Mouse (Mus musculus) limb, embryonic 13.5 days (tissue): ENCODE data around the gene As3mt. TPM values are rescaled to one million over a fixed set of nuclear protein-coding genes. Genes with fewer than 3 reads are reported as not detected.

Experiments used
- ATAC-seq: fragments of 200-750 bp; cut with Nextera tagmentation; 2 replicates; pipeline ENCODE4 v1.8.0; 2017; ENCODE audit warnings: low read depth, moderate number of reproducible peaks, moderate TSS enrichment; ENCODE audit not compliant: low FRiP score
- H3K27ac ChIP-seq: fragments of 300-500 bp; sonication (generic); 2 replicates; pipeline ENCODE4 v1.5.1; 2015; ENCODE audit warnings: inconsistent platforms, mild to moderate bottlenecking, moderate library complexity
- H3K27me3 ChIP-seq: fragments of 300-500 bp; sonication (generic); 2 replicates; pipeline ENCODE4 v1.6.1; 2015; ENCODE audit warnings: mild to moderate bottlenecking, inconsistent platforms
- H3K36me3 ChIP-seq: fragments of 300-500 bp; sonication (generic); 2 replicates; pipeline ENCODE4 v1.6.1; 2015; ENCODE audit warnings: inconsistent platforms, mild to moderate bottlenecking, moderate library complexity
- H3K4me1 ChIP-seq: fragments of 300-500 bp; sonication (generic); 2 replicates; pipeline ENCODE4 v1.6.1; 2015; ENCODE audit warnings: inconsistent platforms
- H3K4me2 ChIP-seq: fragments of 300-500 bp; sonication (generic); replicated peaks from 2 replicates; pipeline ENCODE4 v1.6.1; 2015; ENCODE audit warnings: inconsistent platforms, mild to moderate bottlenecking, moderate library complexity
- H3K4me3 ChIP-seq: fragments of 300-500 bp; sonication (generic); 2 replicates; pipeline ENCODE4 v1.5.1; 2015; ENCODE audit warnings: moderate library complexity, mild to moderate bottlenecking, inconsistent platforms
- H3K9ac ChIP-seq: fragments of 300-500 bp; sonication (generic); 2 replicates; pipeline ENCODE4 v1.6.1; 2015; ENCODE audit warnings: mild to moderate bottlenecking, inconsistent platforms
- H3K9me3 ChIP-seq: fragments of 300-500 bp; sonication (generic); 2 replicates; pipeline ENCODE4 v1.6.1; 2016; ENCODE audit warnings: inconsistent platforms
- WGBS: fragments of 180-500 bp; shearing (Covaris S2); methylation state at CpG from one replicate; pipeline ENCODE4 v1.1.7; 2015; 5-methylcytosine and 5-hydroxymethylcytosine counted together
- polyA plus RNA-seq: library from polyadenylated mRNA; unstranded; fragments of >200 nt; fragmentation: Nextera tagmentation; extraction: Ambion mirVana; gene quantifications from 2 replicates; pipeline ENCODE4 v1.2.1, GENCODE M21; 2015

The As3mt gene
- polyA plus RNA-seq, 1 experiment from 2014 or later: 38.5 TPM

GRCm38 (mm10) chr19:46760375-46761160 lies 53.3 kb downstream of the As3mt start:
- no peak overlapping the region; the same call in 1 of the 2 replicates for H3K27ac ChIP-seq
- ATAC-seq: peak; percentile 63
- H3K27me3 ChIP-seq: peaks cover 50% of the 10 kb centered on the region
- no peak overlapping the region for H3K9ac ChIP-seq
- peak overlapping the region; percentile 100 for H3K4me2 ChIP-seq
- peak overlapping the region; percentile 76 for H3K4me3 ChIP-seq
- peaks cover 27% of the 10 kb centered on the region for H3K4me1 ChIP-seq
- H3K36me3 ChIP-seq: no peaks in the 10 kb centered on the region
- WGBS: 18% methylated on average over 29 of the region's 29 CpGs
- H3K9me3 ChIP-seq: no peaks in the 10 kb centered on the region

GRCm38 (mm10) chr19:46761247-46761946 lies 54.1 kb downstream of the As3mt start, which contains the start of gene Cnnm2:
TSS of gene Cnnm2 (plus strand) at chr19:46761596.
- Histone ChIP-seq H3K27me3 (peaks cover 50% of the 10 kb centered on the region), H3K4me1 (peaks cover 27% of the 10 kb centered on the region), H3K27ac (peak within 1 kb of the TSS; percentile 16; the same call in 1 of the 2 replicates), H3K4me3 (peak within 1 kb of the TSS; percentile 76), H3K4me2 (peak within 1 kb of the TSS; percentile 100), H3K9ac (peak within 1 kb of the TSS; percentile 77), H3K9me3 (no peaks in the 10 kb centered on the region), H3K36me3 (no peaks in the 10 kb centered on the region)
- peak; percentile 98 for ATAC-seq
- WGBS: 0% methylated on average over 59 of the region's 59 CpGs

GRCm38 (mm10) chr19:46761971-46762290 lies 54.7 kb downstream of the As3mt start:
- Histone ChIP-seq H3K4me1 (peaks cover 27% of the 10 kb centered on the region), H3K27ac (no peak overlapping the region), H3K9ac (peak overlapping the region; percentile 77), H3K27me3 (peaks cover 48% of the 10 kb centered on the region), H3K9me3 (no peaks in the 10 kb centered on the region), H3K4me2 (peak overlapping the region; percentile 100), H3K36me3 (no peaks in the 10 kb centered on the region), H3K4me3 (peak overlapping the region; percentile 76)
- 0% methylated on average over 36 of the region's 36 CpGs for WGBS
- no peak for ATAC-seq

GRCm38 (mm10) chr19:46762291-46762991 lies 55.2 kb downstream of the As3mt start:
- Histone ChIP-seq H3K4me3 (peak overlapping the region; percentile 76), H3K9ac (peak overlapping the region; percentile 77), H3K27ac (no peak overlapping the region), H3K36me3 (no peaks in the 10 kb centered on the region), H3K27me3 (peaks cover 46% of the 10 kb centered on the region), H3K4me1 (peaks cover 27% of the 10 kb centered on the region), H3K9me3 (no peaks in the 10 kb centered on the region), H3K4me2 (peak overlapping the region; percentile 100)
- ATAC-seq: no peak
- WGBS: under 1% methylated on average over 50 of the region's 50 CpGs

- ATAC-seq: no peak
- Histone ChIP-seq H3K36me3 (no peaks in the 10 kb centered on the region), H3K27ac (no peak overlapping the region), H3K4me2 (peak overlapping the region; percentile 100), H3K27me3 (peaks cover 43% of the 10 kb centered on the region), H3K9ac (peak overlapping the region; percentile 77), H3K9me3 (no peaks in the 10 kb centered on the region), H3K4me1 (peaks cover 27% of the 10 kb centered on the region), H3K4me3 (peak overlapping the region; percentile 76)
- WGBS: 3% methylated on average over 19 of the region's 19 CpGs
Measured at GRCm38 (mm10) chr19:46762992-46763342, 55.7 kb downstream of the As3mt start.

- H3K27ac ChIP-seq: no peak overlapping the region
- H3K27me3 ChIP-seq: peaks cover 39% of the 10 kb centered on the region
- H3K9ac ChIP-seq: peak overlapping the region; percentile 77; the same call in 1 of the 2 replicates
- no peak for ATAC-seq
- H3K4me2 ChIP-seq: peak overlapping the region; percentile 100
- peak overlapping the region; percentile 76 for H3K4me3 ChIP-seq
- no peaks in the 10 kb centered on the region for H3K36me3 ChIP-seq
- H3K4me1 ChIP-seq: peaks cover 27% of the 10 kb centered on the region
- H3K9me3 ChIP-seq: no peaks in the 10 kb centered on the region
- WGBS: 8% methylated on average over 7 of the region's 7 CpGs
Measured at GRCm38 (mm10) chr19:46763356-46763755, 56.1 kb downstream of the As3mt start.

- peak overlapping the region; percentile 100 for H3K4me2 ChIP-seq
- ATAC-seq: no peak
- peaks cover 27% of the 10 kb centered on the region for H3K4me1 ChIP-seq
- peaks cover 32% of the 10 kb centered on the region for H3K27me3 ChIP-seq
- WGBS: 68% methylated on average over 12 of the region's 12 CpGs
- no peak overlapping the region for H3K27ac ChIP-seq
- no peaks in the 10 kb centered on the region for H3K36me3 ChIP-seq
- no peaks in the 10 kb centered on the region for H3K9me3 ChIP-seq
- H3K9ac ChIP-seq: no peak overlapping the region
- peak overlapping the region; percentile 76 for H3K4me3 ChIP-seq
Measured at GRCm38 (mm10) chr19:46763932-46764762, 56.9 kb downstream of the As3mt start.

GRCm38 (mm10) chr19:46764763-46765117 lies 57.5 kb downstream of the As3mt start:
- no peak for ATAC-seq
- no peaks in the 10 kb centered on the region for H3K36me3 ChIP-seq
- WGBS: 75% methylated on average over 9 of the region's 9 CpGs
- no peak overlapping the region for H3K27ac ChIP-seq
- peak overlapping the region; percentile 100 for H3K4me2 ChIP-seq
- H3K27me3 ChIP-seq: peaks cover 32% of the 10 kb centered on the region
- no peaks in the 10 kb centered on the region for H3K9me3 ChIP-seq
- peak overlapping the region; percentile 76; the same call in 1 of the 2 replicates for H3K4me3 ChIP-seq
- peaks cover 27% of the 10 kb centered on the region for H3K4me1 ChIP-seq
- no peak overlapping the region for H3K9ac ChIP-seq

- no peak for ATAC-seq
- H3K4me3 ChIP-seq: no peak overlapping the region
- no peaks in the 10 kb centered on the region for H3K9me3 ChIP-seq
- H3K4me2 ChIP-seq: no peak overlapping the region
- H3K9ac ChIP-seq: no peak overlapping the region
- H3K27ac ChIP-seq: no peak overlapping the region
- whole genome bisulfite sequencing: 69% methylated on average over 5 of the region's 5 CpGs
- H3K4me1 ChIP-seq: peaks cover 37% of the 10 kb centered on the region
- H3K27me3 ChIP-seq: peaks cover 32% of the 10 kb centered on the region
- H3K36me3 ChIP-seq: no peaks in the 10 kb centered on the region
Measured at GRCm38 (mm10) chr19:46766125-46766524, 58.9 kb downstream of the As3mt start.

GRCm38 (mm10) chr19:46769759-46770158 lies 62.5 kb downstream of the As3mt start:
- peaks cover 24% of the 10 kb centered on the region for H3K4me1 ChIP-seq
- H3K4me3 ChIP-seq: no peak overlapping the region
- peaks cover 5% of the 10 kb centered on the region for H3K27me3 ChIP-seq
- 87% methylated on average over 11 of the region's 11 CpGs for WGBS
- no peak for ATAC-seq
- no peaks in the 10 kb centered on the region for H3K36me3 ChIP-seq
- H3K27ac ChIP-seq: no peak overlapping the region
- H3K9me3 ChIP-seq: no peaks in the 10 kb centered on the region
- H3K9ac ChIP-seq: no peak overlapping the region
- no peak overlapping the region for H3K4me2 ChIP-seq

- Histone ChIP-seq H3K9me3 (no peaks in the 10 kb centered on the region), H3K27me3 (no peaks in the 10 kb centered on the region), H3K9ac (no peak overlapping the region), H3K27ac (no peak overlapping the region), H3K4me2 (no peak overlapping the region), H3K4me3 (no peak overlapping the region), H3K4me1 (peaks cover 23% of the 10 kb centered on the region), H3K36me3 (no peaks in the 10 kb centered on the region)
- 41% methylated on average over 6 of the region's 6 CpGs for WGBS
- no peak for ATAC-seq
Measured at GRCm38 (mm10) chr19:46771801-46772200, 64.5 kb downstream of the As3mt start.
